10 mouse cellular contexts compared by ENCODE assay signal in the genomic region with DNA sequence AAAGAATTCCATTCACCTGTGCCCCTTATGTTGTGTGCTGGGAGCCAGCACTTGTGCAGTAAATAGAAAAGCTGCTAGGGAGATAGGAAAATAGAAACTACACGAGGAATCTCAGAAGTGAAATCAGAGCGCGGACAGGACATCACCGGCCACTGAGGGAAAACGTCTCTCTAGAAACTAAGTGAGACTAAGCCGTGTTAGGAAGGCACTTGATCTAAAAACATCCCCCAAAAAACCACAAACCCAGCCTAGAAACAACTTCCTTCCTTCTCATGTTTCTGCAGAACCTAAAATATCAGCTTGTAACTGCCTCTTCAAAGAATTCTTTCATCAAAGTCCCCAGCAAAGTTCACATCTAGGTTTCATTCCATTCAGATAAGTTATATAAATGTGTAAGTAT. TPM values are rescaled to one million over a fixed set of nuclear protein-coding genes. Genes with fewer than 3 reads are reported as not detected.
DNase-seq lines count a peak whose midpoint lies in the region; ATAC-seq lines count a peak whose summit lies in the region.
"Had no signal": no experiment of that assay in that cellular context is flagged by ENCODE, and none has a peak within 500 bp of the region (broad histone marks: within the 10 kb centered on the region; RNA-seq: fewer than 3 reads in every experiment).

No protein-coding gene starts in this region.

- peak; percentile 55 for DNase-seq in heart, adult 11 months
- DNase-seq in heart, postnatal 10 days: no peak
- DNase-seq in lung, postnatal 36 days: peak; percentile 22
- DNase-seq in lung, adult 18-20 months: no peak
- peak; percentile 33 for DNase-seq in thymus, postnatal 14 days
- DNase-seq in c-Kit-positive CD71-positive TER-119-positive erythroid progenitor cells, embryonic 14.5 days (ENCODE audit: low spot score): no peak
- DNase-seq: midbrain, embryonic 14.5 days had no signal

- peak; percentile 19 to 22; a peak in 2 of 4 replicates for ATAC-seq in hematopoietic stem cell, adult 5-6 weeks (replicated peaks in 1 of 2; ENCODE audit: insufficient read depth in 1 of 2, low FRiP score in 2 of 2, low TSS enrichment in 1 of 2, low read depth in 1 of 2, poor library complexity in 2 of 2, severe bottlenecking in 2 of 2)
- ATAC-seq in erythroid progenitor cell, adult 5-6 weeks (replicated peaks; ENCODE audit: low FRiP score, poor library complexity, severe bottlenecking): no peak
- ATAC-seq: Patski had no signal

- intact Hi-C loops in heart, postnatal 10 days (cut with DNase I): loop anchor here (5.0 kb wide), 1 partner anchor 41 kb away; no protein-coding TSS in a partner anchor

RNA-seq across cellular contexts. Expression of gene Cobll1, which starts 50.6 kb away (rescaled TPM):
- 10 to 100 TPM; 44.8 to 47.4 TPM for total RNA-seq in heart, postnatal 10 days (2021)
- total RNA-seq in hematopoietic stem cell, adult 5-6 weeks (2017): 14.9 and 15.3 TPM in 2 replicates
- 2.9 and 4.3 TPM in 2 replicates for total RNA-seq in erythroid progenitor cell, adult 5-6 weeks (2015; ENCODE audit: low replicate concordance)
- not detected in 2 replicates for total RNA-seq in erythroid progenitor cell, adult 5-6 weeks (2017; ENCODE audit: low replicate concordance)

Comparison
In these comparisons a context has a peak if more than half of its experiments do, and no peak if none do; other contexts are left out.
1. DNase-seq: peak in heart, adult 11 months (single experiment), lung, postnatal 36 days (single experiment) and thymus, postnatal 14 days (single experiment); none in heart, postnatal 10 days (0 of 2), lung, adult 18-20 months (0 of 2) and c-Kit-positive CD71-positive TER-119-positive erythroid progenitor cells, embryonic 14.5 days (single experiment).